Mouse (Mus musculus): ENCODE measurements around the gene Cops8.

- TF ChIP-seq CTCF (IDR thresholded peaks at IDR 0.05; ENCODE audit: low read depth) (no peak), EP300 (IDR thresholded peaks at IDR 0.05; ENCODE audit: low read depth) (no peak)
These were observed 38.8 kb upstream of the Cops8 start for GRCm38 (mm10) chr1:90563945-90564344.
